Mouse (Mus musculus) lung, adult 2 months (tissue): ENCODE results near the gene 4930442H23Rik.
A peak's percentile ranks its signal among the peaks of the same experiment; 100 is the strongest.

Experiments
- CTCF ChIP-seq: fragments of 200-500 bp; IDR thresholded peaks from 2 replicates; pipeline ENCODE4 v1.5.1; 2011; ENCODE audit warnings: mild to moderate bottlenecking, low read length, control low read depth; ENCODE audit not compliant: insufficient read depth
- POLR2A ChIP-seq: fragments of 200-500 bp; IDR thresholded peaks from 2 replicates; pipeline ENCODE4 v1.6.1; 2011; ENCODE audit warnings: low read depth, mild to moderate bottlenecking, control low read depth, low read length, borderline replicate concordance; ENCODE audit errors: extremely low read depth

DNA sequence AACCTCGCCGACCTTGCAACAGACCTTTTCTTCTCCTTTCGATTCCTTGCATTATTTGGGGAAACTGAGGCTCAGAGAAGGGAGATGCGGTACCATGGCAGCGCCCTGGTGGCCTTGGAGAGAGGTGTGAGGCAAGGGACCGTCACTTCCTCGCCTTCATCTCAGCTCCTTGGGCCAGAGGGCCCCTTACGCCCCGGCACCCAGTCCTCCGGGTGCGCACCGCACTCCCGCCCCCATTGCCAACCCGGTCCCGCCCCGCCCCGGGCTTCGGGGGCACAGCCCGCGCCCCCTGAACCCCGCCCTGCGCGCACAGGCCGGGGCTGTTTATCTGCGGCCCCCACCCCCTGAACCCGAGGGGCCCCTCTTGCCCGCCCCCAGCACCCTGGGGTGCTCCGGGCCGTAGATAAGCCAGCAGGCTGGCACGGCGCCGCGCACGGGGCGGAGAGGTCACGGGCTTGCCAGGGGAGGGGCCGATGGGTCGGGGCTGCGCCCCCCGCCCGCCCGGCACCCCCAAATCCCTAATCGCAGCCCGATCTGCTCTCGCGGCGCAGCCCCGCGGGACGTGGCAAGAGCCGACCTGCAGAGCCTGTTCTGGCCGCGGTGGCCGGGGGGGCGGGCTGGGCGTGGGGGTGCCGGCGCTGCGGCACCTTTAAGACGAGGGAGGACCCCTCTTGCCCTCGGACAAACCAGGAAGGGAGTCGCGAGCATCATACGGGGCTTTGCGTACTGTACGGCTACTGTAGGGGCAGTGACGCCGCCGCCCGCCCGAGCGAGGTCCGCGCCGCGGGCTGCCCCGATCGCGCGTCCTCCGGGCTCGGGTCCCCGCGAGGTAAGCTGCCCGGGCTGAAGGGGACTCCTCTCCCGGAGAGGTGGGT lies 47.6 kb downstream of the 4930442H23Rik start:
- TF ChIP-seq CTCF (no peak), POLR2A (peak; percentile 59; the same call in 1 of the 2 replicates)
